Mouse (Mus musculus) ES-Bruce4 (cell line): ENCODE data around the gene Gm10645. TPM values are rescaled to one million over a fixed set of nuclear protein-coding genes. Genes with fewer than 3 reads are reported as not detected.

Experiments
- H3K27ac ChIP-seq: 2 replicates; pipeline ENCODE4 v1.5.1; 2012; ENCODE audit warnings: low read length, inconsistent platforms; ENCODE audit not compliant: insufficient read depth
- H3K27me3 ChIP-seq: 2 replicates; pipeline ENCODE4 v1.6.1; 2012; ENCODE audit warnings: mild to moderate bottlenecking, low read length, inconsistent platforms; ENCODE audit not compliant: control insufficient read depth, poor library complexity, insufficient read depth, severe bottlenecking
- H3K36me3 ChIP-seq: 2 replicates; pipeline ENCODE4 v1.6.1; 2012; ENCODE audit warnings: inconsistent platforms, mild to moderate bottlenecking, low read length, moderate library complexity; ENCODE audit not compliant: control insufficient read depth, poor library complexity, insufficient read depth, severe bottlenecking
- H3K4me1 ChIP-seq: one replicate; pipeline ENCODE4 v1.8.1; 2011; ENCODE audit warnings: low read length; ENCODE audit not compliant: control insufficient read depth, insufficient read depth
- H3K4me3 ChIP-seq: 2 replicates; pipeline ENCODE4 v1.5.1; 2011; ENCODE audit warnings: low read depth, mild to moderate bottlenecking, low read length
- H3K9ac ChIP-seq: 2 replicates; pipeline ENCODE4 v1.6.1; 2012; ENCODE audit warnings: low read depth, mild to moderate bottlenecking, inconsistent platforms; ENCODE audit not compliant: poor library complexity, severe bottlenecking
- H3K9me3 ChIP-seq: replicated peaks from 2 replicates; pipeline ENCODE4 v1.6.1; 2012; ENCODE audit warnings: mild to moderate bottlenecking, low read length, inconsistent platforms; ENCODE audit not compliant: control insufficient read depth, poor library complexity, insufficient read depth, severe bottlenecking
- CTCF ChIP-seq: IDR thresholded peaks from one replicate; pipeline ENCODE4 v1.8.1; 2011; ENCODE audit warnings: low read depth, low read length
- EP300 ChIP-seq: IDR thresholded peaks from 2 replicates; pipeline ENCODE4 v1.6.1; 2011; ENCODE audit warnings: low read depth, low read length; ENCODE audit not compliant: insufficient read depth
- POLR2A ChIP-seq: IDR thresholded peaks from one replicate; pipeline ENCODE4 v1.8.1; 2011; ENCODE audit warnings: low read length; ENCODE audit not compliant: insufficient read depth
- polyA plus RNA-seq: library from polyadenylated mRNA; stranded (reverse); fragments of >200 nt; gene quantifications from 2 replicates; pipeline ENCODE4 v1.2.4, GENCODE M21; 2011; ENCODE audit warnings: low read depth; ENCODE audit not compliant: missing spikeins, insufficient read depth, insufficient read length

Gm10645 gene
- polyA plus RNA-seq, 1 experiment = not detected

GRCm38 (mm10) chr8:83135086-83135485 is 30.9 kb downstream of the Gm10645 start:
- TF ChIP-seq POLR2A = no peak
- no peak for TF ChIP-seq EP300
- no peak for TF ChIP-seq CTCF
- Histone ChIP-seq H3K4me1 (no peaks in the 10 kb centered on the region), H3K9me3 (no peaks in the 10 kb centered on the region), H3K9ac (no peak overlapping the region), H3K27me3 (no peaks in the 10 kb centered on the region), H3K27ac (no peak overlapping the region), H3K36me3 (no peaks in the 10 kb centered on the region), H3K4me3 (no peak overlapping the region)

Other genes with a start within 250 kb of the Gm10645 start
- 8.8 and 10.6 TPM in 2 replicates for gene Tbc1d9, start 818 bp downstream of the Gm10645 start, polyA plus RNA-seq
- not detected in 2 replicates for gene Ucp1, start 124.2 kb upstream of the Gm10645 start, polyA plus RNA-seq
- gene Elmod2, start 166.3 kb upstream of the Gm10645 start, polyA plus RNA-seq = 21.7 and 23.3 TPM in 2 replicates
- not detected in 2 replicates for gene Mgat4d, start 182.3 kb upstream of the Gm10645 start, polyA plus RNA-seq
- 4.8 and 5.6 TPM in 2 replicates for gene Clgn, start 223.7 kb upstream of the Gm10645 start, polyA plus RNA-seq